Mouse (Mus musculus) limb, embryonic 11.5 days (tissue): ENCODE measurements around the gene Rundc1. TPM values are rescaled to one million over a fixed set of nuclear protein-coding genes. Genes with fewer than 3 reads are reported as not detected.
"Not testable (repeated sequence)": the region's sequence is repeated elsewhere in the genome, so short reads cannot be mapped to it uniquely, and the experiment has no call there.

ENCODE experiments used
- ATAC-seq: fragments of 200-750 bp; cut with Nextera tagmentation; 2 replicates; pipeline ENCODE4 v1.8.0; 2017; ENCODE audit warnings: low read depth; ENCODE audit not compliant: insufficient number of reproducible peaks, low FRiP score, low TSS enrichment
- DNase-seq: peaks from one replicate; pipeline ENCODE4 v3.0.0-alpha.2; 2015; ENCODE audit warnings: low spot score
- H3K27ac ChIP-seq: fragments of 300-500 bp; sonication (generic); replicated peaks from 2 replicates; pipeline ENCODE4 v1.5.1; 2014; ENCODE audit warnings: low read depth, mild to moderate bottlenecking, low read length
- H3K27me3 ChIP-seq: fragments of 300-500 bp; sonication (generic); 2 replicates; pipeline ENCODE4 v1.6.1; 2014; ENCODE audit warnings: mild to moderate bottlenecking, low read length, mixed read lengths; ENCODE audit not compliant: control insufficient read depth, insufficient read depth
- H3K36me3 ChIP-seq: fragments of 300-500 bp; sonication (generic); 2 replicates; pipeline ENCODE4 v1.6.1; 2014; ENCODE audit warnings: mild to moderate bottlenecking, low read length, moderate library complexity, mixed read lengths; ENCODE audit not compliant: control insufficient read depth, insufficient read depth
- H3K4me1 ChIP-seq: fragments of 300-500 bp; sonication (generic); 2 replicates; pipeline ENCODE4 v1.6.1; 2014; ENCODE audit warnings: low read length, mixed read lengths; ENCODE audit not compliant: control insufficient read depth, insufficient read depth
- H3K4me2 ChIP-seq: fragments of 300-500 bp; sonication (generic); 2 replicates; pipeline ENCODE4 v1.6.1; 2014; ENCODE audit warnings: low read depth, mild to moderate bottlenecking, moderate library complexity; ENCODE audit not compliant: severe bottlenecking
- H3K4me3 ChIP-seq: fragments of 300-500 bp; sonication (generic); 2 replicates; pipeline ENCODE4 v1.5.1; 2014; ENCODE audit warnings: low read depth, low read length
- H3K9ac ChIP-seq: fragments of 300-500 bp; sonication (generic); 2 replicates; pipeline ENCODE4 v1.6.1; 2014; ENCODE audit warnings: mild to moderate bottlenecking, low read length
- H3K9me3 ChIP-seq: fragments of 300-500 bp; sonication (generic); 2 replicates; pipeline ENCODE4 v1.6.1; 2016; ENCODE audit warnings: low read length; ENCODE audit not compliant: control insufficient read depth
- WGBS: fragments of 180-500 bp; shearing (Covaris S2); extraction: QIAGEN DNeasy Blood & Tissue Kit; methylation state at CpG from one replicate; pipeline ENCODE4 v1.1.7; 2014; 5-methylcytosine and 5-hydroxymethylcytosine counted together
- polyA plus RNA-seq: library from polyadenylated mRNA; unstranded; fragments of >200 nt; fragmentation: Nextera tagmentation; extraction: Ambion mirVana; gene quantifications from 2 replicates; pipeline ENCODE4 v1.2.1, GENCODE M21; 2014

Rundc1 gene
- polyA plus RNA-seq, 1 experiment from 2014 or later: 13.3 TPM

GRCm38 (mm10) chr11:101465869-101466551 is 41.1 kb downstream of the Rundc1 start, which contains the start of gene Vat1:
Gene Vat1 (minus strand): TSS chr11:101466230.
- ATAC-seq (peak; percentile 46), DNase-seq (peak; percentile 77)
- Histone ChIP-seq H3K4me1 (peaks cover 38% of the 10 kb centered on the region), H3K9me3 (no peaks in the 10 kb centered on the region), H3K27ac (0 out of 2 replicates have a peak within 1 kb of the TSS, but pooled peaks have one; percentile 12), H3K4me3 (peak within 1 kb of the TSS; percentile 71), H3K4me2 (peak within 1 kb of the TSS; percentile 98), H3K36me3 (no peaks in the 10 kb centered on the region), H3K9ac (peak within 1 kb of the TSS; percentile 53), H3K27me3 (no peaks in the 10 kb centered on the region)
- WGBS: 2% methylated on average over 60 of the region's 60 CpGs

- H3K9me3 ChIP-seq, H3K9ac ChIP-seq, H3K36me3 ChIP-seq, DNase-seq, H3K27me3 ChIP-seq, ATAC-seq, H3K27ac ChIP-seq: not testable (repeated sequence)
- H3K4me3 ChIP-seq: peak overlapping the region; percentile 71; the same call in 1 of the 2 replicates
- H3K4me1 ChIP-seq: peaks cover 38% of the 10 kb centered on the region
- peak overlapping the region; percentile 98 for H3K4me2 ChIP-seq
- WGBS: 60% methylated on average over 5 of the region's 5 CpGs
These were observed 41.7 kb downstream of the Rundc1 start for GRCm38 (mm10) chr11:101466552-101466950.

GRCm38 (mm10) chr11:101467477-101468262 is 42.8 kb downstream of the Rundc1 start:
- H3K9me3 ChIP-seq: no peaks in the 10 kb centered on the region
- peak overlapping the region; percentile 94 for H3K4me2 ChIP-seq
- peak overlapping the region; percentile 66 for H3K9ac ChIP-seq
- ATAC-seq: peak; percentile 58
- peaks cover 32% of the 10 kb centered on the region for H3K4me1 ChIP-seq
- no peaks in the 10 kb centered on the region for H3K36me3 ChIP-seq
- H3K27me3 ChIP-seq: no peaks in the 10 kb centered on the region
- peak; percentile 82 for DNase-seq
- under 1% methylated on average over 47 of the region's 54 CpGs for WGBS
- peak overlapping the region; percentile 71 for H3K4me3 ChIP-seq
- H3K27ac ChIP-seq: no peak overlapping the region

- Histone ChIP-seq H3K4me2 (peak overlapping the region; percentile 94), H3K27ac (no peak overlapping the region), H3K9ac (peak overlapping the region; percentile 66), H3K27me3 (no peaks in the 10 kb centered on the region), H3K4me1 (peaks cover 27% of the 10 kb centered on the region), H3K36me3 (no peaks in the 10 kb centered on the region), H3K4me3 (peak overlapping the region; percentile 71), H3K9me3 (no peaks in the 10 kb centered on the region)
- ATAC-seq: peak; percentile 48; the same call in 1 of the 2 replicates
- DNase-seq: no peak
- under 1% methylated on average over 31 of the region's 31 CpGs for WGBS
These were observed 43.4 kb downstream of the Rundc1 start for GRCm38 (mm10) chr11:101468263-101468688.

GRCm38 (mm10) chr11:101468731-101469130 is 43.8 kb downstream of the Rundc1 start:
- WGBS: 3% methylated on average over 13 of the region's 13 CpGs
- H3K27ac ChIP-seq: no peak overlapping the region
- ATAC-seq (no peak), DNase-seq (no peak)
- no peaks in the 10 kb centered on the region for H3K36me3 ChIP-seq
- no peaks in the 10 kb centered on the region for H3K27me3 ChIP-seq
- H3K4me3 ChIP-seq: peak overlapping the region; percentile 71
- peaks cover 26% of the 10 kb centered on the region for H3K4me1 ChIP-seq
- peak overlapping the region; percentile 94 for H3K4me2 ChIP-seq
- no peaks in the 10 kb centered on the region for H3K9me3 ChIP-seq
- peak overlapping the region; percentile 66 for H3K9ac ChIP-seq

GRCm38 (mm10) chr11:101469155-101469554 is 44.3 kb downstream of the Rundc1 start:
- Histone ChIP-seq H3K9ac (no peak overlapping the region), H3K4me2 (peak overlapping the region; percentile 94), H3K27ac (no peak overlapping the region), H3K9me3 (no peaks in the 10 kb centered on the region), H3K36me3 (no peaks in the 10 kb centered on the region), H3K27me3 (no peaks in the 10 kb centered on the region), H3K4me3 (peak overlapping the region; percentile 71; the same call in 1 of the 2 replicates), H3K4me1 (peaks cover 21% of the 10 kb centered on the region; the same call in 1 of the 2 replicates)
- ATAC-seq (no peak), DNase-seq (no peak)
- 79% methylated on average over 4 of the region's 4 CpGs for WGBS

GRCm38 (mm10) chr11:101470206-101470605 is 45.3 kb downstream of the Rundc1 start:
- Histone ChIP-seq H3K4me1 (peaks cover 15% of the 10 kb centered on the region; the same call in 1 of the 2 replicates), H3K4me2 (no peak overlapping the region), H3K27me3 (no peaks in the 10 kb centered on the region), H3K36me3 (no peaks in the 10 kb centered on the region), H3K9me3 (no peaks in the 10 kb centered on the region), H3K27ac (no peak overlapping the region), H3K9ac (no peak overlapping the region), H3K4me3 (no peak overlapping the region)
- no peak for ATAC-seq
- no peak for DNase-seq
- WGBS: 59% methylated on average over 7 of the region's 7 CpGs

- ATAC-seq (no peak), DNase-seq (no peak)
- Histone ChIP-seq H3K9ac (no peak overlapping the region), H3K4me2 (no peak overlapping the region), H3K27ac (no peak overlapping the region), H3K4me1 (peaks cover 11% of the 10 kb centered on the region; the same call in 1 of the 2 replicates), H3K9me3 (no peaks in the 10 kb centered on the region), H3K36me3 (no peaks in the 10 kb centered on the region), H3K27me3 (no peaks in the 10 kb centered on the region), H3K4me3 (no peak overlapping the region)
- WGBS: 73% methylated on average over 3 of the region's 3 CpGs
These were observed 47.0 kb downstream of the Rundc1 start for GRCm38 (mm10) chr11:101471926-101472325.
